Mouse (Mus musculus): ENCODE data around the gene Slc7a11.

The Slc7a11 gene

GRCm38 (mm10) chr3:50443421-50443916 is at the start of gene Slc7a11:
Gene Slc7a11, minus strand, starts transcription at chr3:50443614.
- in situ Hi-C loops (cut with MboI, MseI): no loop called here

DNA sequence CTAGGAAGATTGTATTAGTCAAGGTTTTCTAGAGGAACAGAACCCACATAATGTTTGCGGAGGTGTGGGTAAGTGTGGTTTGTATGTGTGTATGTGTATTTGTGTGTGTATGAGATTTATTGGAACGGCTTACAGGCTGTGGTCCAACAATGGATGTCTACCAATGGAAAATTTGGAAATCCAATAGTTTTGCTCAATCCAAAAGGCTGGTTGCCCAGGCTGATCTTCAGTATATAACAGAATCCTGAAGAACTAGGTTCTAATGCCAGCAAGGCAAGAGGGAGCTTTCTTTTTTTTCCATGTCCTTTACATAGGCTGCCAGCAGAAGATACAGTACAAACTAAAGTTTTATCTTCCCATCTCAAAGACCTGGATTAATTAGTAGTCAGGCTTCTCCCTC is 48.3 kb upstream of the Slc7a11 start:
- in situ Hi-C loops (cut with MboI, MseI): no loop called here

GRCm38 (mm10) chr3:50484076-50484475 is 40.7 kb upstream of the Slc7a11 start:
- in situ Hi-C loops (cut with MboI, MseI): loop anchor here in 1 of 2 experiments (10.0 kb wide), 1 partner anchor 1239 kb away; no protein-coding TSS in a partner anchor

DNA sequence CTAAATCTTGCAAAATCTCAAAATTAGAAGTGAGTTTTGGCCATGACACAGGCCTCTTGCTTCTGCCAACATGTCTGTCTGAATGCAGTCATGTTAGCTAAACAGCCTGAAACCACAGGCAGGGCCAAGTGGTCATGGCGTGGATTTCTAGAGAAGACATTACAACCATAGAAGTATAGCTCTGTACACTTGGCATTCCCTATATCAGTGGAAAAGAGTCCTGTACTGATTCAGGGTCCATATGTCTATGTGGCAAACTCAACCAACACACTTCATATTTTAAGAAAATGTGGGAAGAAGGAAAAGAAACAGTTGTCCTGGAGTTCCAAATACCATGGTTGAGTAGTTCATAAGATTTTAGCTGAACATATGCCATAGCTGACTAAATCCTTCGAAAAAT is 18.8 kb upstream of the Slc7a11 start:
- in situ Hi-C loops (cut with MboI, MseI): no loop called here

DNA sequence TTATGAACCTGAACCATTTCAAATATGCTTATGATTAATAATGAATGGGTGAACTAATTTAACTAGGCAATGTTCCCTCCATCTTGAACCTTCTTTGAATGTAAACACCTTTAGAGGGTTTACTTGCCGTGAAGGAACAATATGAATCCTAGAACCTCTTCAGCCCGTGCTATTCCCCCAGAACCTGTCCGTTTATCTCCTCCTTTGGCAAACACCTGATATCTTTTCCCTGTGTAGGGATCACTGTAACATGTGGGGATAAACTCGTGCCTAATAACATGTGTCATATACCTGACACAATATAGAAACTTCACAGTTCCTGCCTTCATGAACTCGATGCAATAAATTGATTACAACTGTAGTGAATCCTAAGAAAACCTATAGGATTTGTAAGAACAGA is 13.7 kb upstream of the Slc7a11 start:
- in situ Hi-C loops (cut with MboI, MseI): no loop called here

- in situ Hi-C loops (cut with MboI, MseI): no loop called here
These were observed 13.2 kb upstream of the Slc7a11 start for GRCm38 (mm10) chr3:50456564-50456963.

DNA sequence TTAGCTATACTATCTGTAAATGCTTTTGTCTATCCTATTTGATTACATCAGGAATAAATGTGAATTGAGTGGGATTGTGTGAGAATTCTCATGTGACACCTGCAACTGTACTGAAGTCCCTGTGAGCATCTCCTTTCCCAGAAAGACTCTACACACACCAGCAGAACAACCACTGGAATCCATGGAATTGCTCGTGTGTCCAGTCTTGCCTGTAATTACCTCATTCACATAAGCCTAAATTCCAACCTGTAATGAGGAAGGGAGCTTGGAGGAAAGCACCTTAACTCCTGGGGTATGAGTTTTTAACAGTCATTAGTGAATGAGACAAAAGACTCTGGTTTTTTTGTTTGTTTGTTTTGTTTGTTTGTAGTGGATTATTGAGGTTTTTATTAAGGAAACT is 12.6 kb upstream of the Slc7a11 start:
- in situ Hi-C loops (cut with MboI, MseI): no loop called here

DNA sequence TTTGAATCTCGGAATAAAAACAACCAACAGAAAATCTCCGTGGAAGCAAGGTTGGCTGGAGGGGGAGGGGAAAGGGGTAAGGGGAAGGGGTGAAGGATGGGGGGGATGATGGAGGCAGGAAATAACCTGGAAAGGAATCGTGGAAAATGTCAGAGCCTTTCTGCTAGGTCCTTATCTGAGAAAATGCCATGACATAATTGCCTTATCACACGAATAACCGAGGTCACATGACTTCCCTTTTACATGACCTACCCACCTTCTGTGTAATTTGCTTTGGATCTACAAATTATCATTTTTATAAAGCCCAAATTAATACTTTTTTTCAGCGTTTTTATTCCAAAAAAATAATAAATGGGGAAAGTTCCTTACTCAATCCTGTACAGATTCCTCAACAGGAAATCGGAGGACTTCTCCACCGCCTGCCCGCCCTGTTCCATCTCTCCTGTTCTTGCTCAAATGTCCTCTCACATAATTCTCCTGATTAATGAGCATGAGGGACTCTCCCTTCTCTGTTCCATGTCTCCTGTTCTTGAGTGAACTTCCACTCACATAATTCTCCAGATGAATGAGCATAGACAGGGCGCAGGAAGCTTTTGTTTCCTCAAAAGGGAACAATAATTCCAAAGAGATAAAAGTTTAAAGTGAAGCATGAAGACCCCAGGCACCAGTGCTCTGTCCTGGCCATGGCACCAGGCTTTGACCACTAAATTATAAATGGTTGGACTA is 1.8 kb upstream of the Slc7a11 start:
- in situ Hi-C loops (cut with MboI, MseI): no loop called here

GRCm38 (mm10) chr3:50443942-50444341 is 528 bp upstream of the Slc7a11 start:
- in situ Hi-C loops (cut with MboI, MseI): no loop called here

DNA sequence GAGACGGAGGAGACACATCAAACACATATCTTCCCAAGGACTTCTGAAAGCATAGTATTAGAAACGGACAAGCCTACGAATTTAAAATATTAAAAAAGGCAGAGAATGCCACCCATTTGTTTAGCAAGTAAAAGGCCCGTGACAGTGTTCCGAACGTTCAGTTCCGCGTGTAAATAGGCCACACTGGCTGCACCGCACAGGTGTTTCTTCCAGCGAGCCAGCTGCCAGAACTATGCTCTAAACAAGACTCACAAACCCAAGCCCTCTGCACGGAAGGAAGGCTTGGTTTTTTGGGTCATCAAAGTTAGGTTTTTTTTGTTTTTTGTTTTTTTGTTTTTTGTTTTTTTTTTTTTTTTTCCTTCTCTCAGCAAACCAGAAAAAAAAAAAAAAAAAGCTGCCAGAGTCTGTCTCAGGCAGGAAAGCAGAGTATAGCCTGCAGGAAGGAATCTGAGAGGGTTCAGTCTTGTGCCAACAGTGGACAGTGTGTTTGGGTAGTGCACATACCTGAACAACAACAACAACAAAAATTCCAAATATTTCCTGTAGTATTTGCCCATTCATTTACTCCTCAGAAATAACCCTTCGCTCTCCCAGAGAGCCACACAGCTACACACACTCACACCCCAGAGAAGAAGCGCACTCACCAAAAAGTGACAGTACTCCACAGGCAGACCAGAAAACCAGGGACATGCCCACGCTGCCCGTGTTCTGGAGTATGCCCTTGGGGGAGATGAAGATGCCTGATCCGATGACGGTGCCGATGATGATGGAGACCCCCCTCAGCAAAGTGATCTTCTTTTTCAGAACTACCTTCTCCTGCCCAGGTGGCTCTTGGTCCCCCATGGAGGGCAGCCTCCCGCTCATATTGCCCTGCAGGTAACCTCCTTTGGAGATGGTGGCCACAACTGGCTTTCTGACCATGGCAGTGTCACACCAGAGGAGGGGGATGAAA is 797 bp downstream of the Slc7a11 start:
- in situ Hi-C loops (cut with MboI, MseI): no loop called here

DNA sequence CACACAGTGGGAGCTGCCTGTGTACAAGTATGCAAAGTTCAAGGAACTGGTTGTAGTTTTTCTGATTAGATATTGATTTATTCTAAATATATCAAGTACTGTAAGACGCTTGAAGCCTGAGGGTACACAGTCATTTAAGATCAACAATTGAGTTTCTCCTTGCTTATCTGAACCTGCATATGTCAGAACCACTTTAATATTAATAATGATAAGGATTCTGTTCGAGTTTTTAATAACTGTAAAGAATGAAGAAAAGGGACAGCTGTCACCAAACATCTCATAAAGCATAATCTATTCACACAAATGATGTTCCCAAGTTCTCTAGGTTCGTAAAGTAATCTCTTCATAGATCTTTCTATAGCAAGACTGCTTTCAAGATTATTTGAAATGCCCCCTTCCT is 2.1 kb downstream of the Slc7a11 start:
- in situ Hi-C loops (cut with MboI, MseI): no loop called here

DNA sequence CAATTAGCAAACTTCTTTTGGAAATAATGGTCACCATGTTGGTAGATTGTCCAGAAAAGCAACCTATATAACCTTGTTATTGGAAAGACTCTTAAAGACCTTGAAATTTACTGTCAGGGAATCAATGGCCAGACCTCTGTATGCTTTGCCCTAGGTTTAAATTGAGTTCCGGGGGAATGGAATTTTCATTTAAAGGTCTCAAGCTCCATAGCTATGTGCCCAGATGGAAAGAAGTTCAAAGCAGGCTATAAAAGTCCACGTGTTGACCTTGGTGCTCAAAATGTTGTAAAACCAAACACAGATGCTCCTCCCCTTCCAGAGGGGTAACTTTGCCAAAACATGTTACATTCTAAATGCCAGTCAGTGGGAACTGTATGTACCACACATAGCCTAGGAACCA is 3.0 kb downstream of the Slc7a11 start:
- in situ Hi-C loops (cut with MboI, MseI): no loop called here

DNA sequence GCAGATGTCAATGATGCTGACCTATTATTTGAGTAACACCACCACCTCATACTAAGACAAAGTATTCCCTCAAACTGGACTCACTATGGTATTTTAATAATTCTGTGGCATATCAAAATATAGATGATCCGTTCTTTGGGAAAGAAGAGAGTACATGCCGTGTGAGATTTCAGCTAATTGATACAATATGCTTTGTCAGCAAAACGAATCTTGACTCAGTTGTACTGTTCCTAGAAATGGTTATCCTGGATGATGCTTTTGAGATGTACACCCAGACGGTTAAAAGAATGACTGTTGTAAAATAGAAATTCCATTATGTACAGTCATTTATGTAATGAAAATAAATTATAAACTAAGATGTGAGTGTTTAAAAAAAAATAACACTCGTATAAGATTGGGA is 4.0 kb downstream of the Slc7a11 start:
- in situ Hi-C loops (cut with MboI, MseI): loop anchor here in 1 of 2 experiments (10.0 kb wide), 1 partner anchor 1025 kb away; no protein-coding TSS in a partner anchor

- in situ Hi-C loops (cut with MboI, MseI): loop anchor here in 1 of 2 experiments (10.0 kb wide), 1 partner anchor 1026 kb away; no protein-coding TSS in a partner anchor
These were observed 4.7 kb downstream of the Slc7a11 start for GRCm38 (mm10) chr3:50438520-50439253.

DNA sequence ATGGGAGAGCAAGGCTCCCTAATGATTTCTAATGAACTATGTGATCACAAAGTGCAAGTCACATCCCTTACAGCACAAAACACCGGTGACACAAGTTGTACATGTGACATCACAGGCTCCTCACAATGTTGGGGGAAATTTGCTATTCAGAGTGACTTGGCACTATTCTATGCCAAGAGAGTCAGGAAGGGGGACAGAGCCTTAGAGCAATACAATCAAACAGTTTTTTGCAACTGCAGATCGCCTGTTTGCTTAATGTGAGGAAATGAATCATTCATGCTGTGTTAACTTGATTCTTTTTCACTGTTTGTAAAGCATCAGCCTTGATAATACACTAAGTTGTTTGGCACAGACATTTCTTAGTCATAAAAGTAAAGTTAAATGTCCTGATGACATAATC is 5.3 kb downstream of the Slc7a11 start:
- in situ Hi-C loops (cut with MboI, MseI): loop anchor here in 1 of 2 experiments (10.0 kb wide), 1 partner anchor 1027 kb away; no protein-coding TSS in a partner anchor

DNA sequence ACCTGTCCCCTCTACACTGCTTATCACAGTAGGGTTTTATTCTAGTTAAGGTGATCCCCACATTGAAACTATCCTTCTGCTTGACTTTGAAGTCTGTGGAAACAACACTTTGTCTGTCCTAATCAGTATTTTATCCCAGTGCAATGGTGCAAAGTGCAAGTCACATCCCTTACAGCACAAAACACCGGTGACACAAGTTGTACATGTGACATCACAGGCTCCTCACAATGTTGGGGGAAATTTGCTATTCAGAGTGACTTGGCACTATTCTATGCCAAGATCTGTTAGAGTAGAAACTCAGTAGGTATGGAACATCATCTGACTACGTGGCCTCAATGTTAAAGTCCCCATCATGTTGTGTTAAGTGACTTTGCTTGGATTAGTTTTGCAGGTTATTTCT is 7.0 kb downstream of the Slc7a11 start:
- in situ Hi-C loops (cut with MboI, MseI): loop anchor here in 1 of 2 experiments (10.0 kb wide), 1 partner anchor 1028 kb away; no protein-coding TSS in a partner anchor

DNA sequence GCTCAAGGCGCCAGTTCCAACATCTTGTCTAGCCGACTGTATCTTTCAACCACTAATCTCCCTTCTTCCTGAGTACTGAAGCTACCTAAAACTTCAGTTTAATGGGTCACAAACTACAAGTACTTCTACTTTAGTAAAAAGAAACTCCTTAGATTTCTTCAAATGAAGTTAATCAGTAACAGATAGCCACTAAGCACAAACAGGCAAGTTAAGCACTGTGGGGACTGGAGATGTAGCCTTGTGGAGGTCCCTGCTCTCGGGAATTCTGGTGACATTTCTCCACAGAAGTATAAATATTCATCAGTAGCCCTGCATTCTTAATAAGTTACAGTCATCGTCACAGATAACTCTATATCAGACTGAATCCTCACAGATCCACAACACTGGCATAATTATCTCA is 9.6 kb downstream of the Slc7a11 start:
- in situ Hi-C loops (cut with MboI, MseI): loop anchor here in 1 of 2 experiments (10.0 kb wide), 1 partner anchor 1031 kb away; no protein-coding TSS in a partner anchor

DNA sequence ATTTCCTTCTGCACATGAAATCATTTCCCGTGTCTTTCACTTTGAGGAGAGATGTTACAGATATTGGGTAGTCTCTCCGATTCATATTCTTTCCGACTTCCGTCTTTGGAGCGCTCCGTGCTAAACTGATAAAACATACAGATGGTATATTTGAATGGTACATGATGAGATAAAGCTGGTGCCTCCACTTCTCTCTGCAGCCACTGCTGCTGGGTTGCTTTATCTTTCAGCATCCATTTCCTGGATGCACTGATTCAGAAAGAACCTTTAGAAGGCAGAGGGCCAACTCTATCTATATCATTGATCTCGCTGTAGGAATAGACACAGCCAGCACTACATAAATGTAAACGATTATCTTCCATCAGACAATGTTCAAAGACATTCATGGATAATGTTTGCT is 12.6 kb downstream of the Slc7a11 start:
- in situ Hi-C loops (cut with MboI, MseI): loop anchor here in 1 of 2 experiments (10.0 kb wide), 1 partner anchor 1034 kb away; no protein-coding TSS in a partner anchor

- in situ Hi-C loops (cut with MboI, MseI): no loop called here
These were observed 21.7 kb downstream of the Slc7a11 start for GRCm38 (mm10) chr3:50421480-50422277.

GRCm38 (mm10) chr3:50419161-50419560 is 24.3 kb downstream of the Slc7a11 start:
- in situ Hi-C loops (cut with MboI, MseI): no loop called here

All from T-helper 17 cell (primary cell).